Mouse (Mus musculus): Measurements from ENCODE around the gene Galm. TPM values are rescaled to one million over a fixed set of nuclear protein-coding genes. Genes with fewer than 3 reads are reported as not detected.
"Not testable (repeated sequence)": the region's sequence is repeated elsewhere in the genome, so short reads cannot be mapped to it uniquely, and the experiment has no call there.

Galm gene
- polyA plus RNA-seq, 1 experiment: 2.3 TPM

DNA sequence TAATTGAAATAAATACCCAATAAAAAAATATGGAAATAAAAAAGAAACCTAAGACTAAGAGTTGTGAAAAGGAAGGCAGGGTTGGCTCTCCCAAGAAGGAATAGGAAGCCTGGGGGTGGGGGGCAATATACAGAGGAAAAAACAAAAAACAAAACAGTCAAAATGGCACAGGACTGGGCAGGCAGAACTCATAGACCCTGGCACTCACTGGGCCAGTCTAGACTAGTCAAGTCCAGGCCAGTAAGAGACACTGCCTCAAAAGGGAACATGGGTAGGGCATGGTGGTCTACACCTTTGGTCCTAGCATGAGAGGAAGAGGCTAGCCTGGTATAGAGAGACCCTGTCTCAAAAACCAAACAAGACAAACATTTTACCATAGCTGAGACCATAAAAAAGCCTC, 53.2 kb downstream of the Galm start:
- no peak for TF ChIP-seq POLR2A (IDR thresholded peaks at IDR 0.05; ENCODE audit: borderline replicate concordance, extremely low read depth, insufficient read depth, insufficient read length, poor library complexity, severe bottlenecking)
- TF ChIP-seq CTCF (IDR thresholded peaks at IDR 0.05; ENCODE audit: borderline replicate concordance, extremely low read depth, insufficient read depth, insufficient read length): no peak
- DNase-seq (ENCODE audit: low read depth): no peak

DNA sequence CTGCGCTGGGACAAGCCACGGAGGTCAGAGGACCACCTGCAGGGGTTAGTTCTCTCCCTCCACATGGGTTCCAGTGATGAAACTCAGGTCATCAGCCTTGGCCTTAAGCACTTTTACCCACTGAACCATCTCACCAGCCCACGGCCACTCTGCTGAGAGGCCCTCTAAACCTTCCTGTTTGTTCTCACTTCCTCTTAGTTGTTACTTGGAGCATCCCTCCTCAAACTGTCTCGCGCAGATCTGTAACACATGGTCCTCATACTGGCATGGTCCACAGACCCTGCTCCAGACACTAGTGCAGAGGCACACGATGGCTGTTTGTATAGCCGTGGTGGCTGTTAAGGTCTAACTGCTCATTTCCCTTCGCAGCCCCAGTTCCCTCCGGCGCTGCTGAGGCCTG, 56.3 kb downstream of the Galm start:
- TF ChIP-seq POLR2A (IDR thresholded peaks at IDR 0.05; ENCODE audit: borderline replicate concordance, extremely low read depth, insufficient read depth, insufficient read length, poor library complexity, severe bottlenecking) (no peak), CTCF (IDR thresholded peaks at IDR 0.05; ENCODE audit: borderline replicate concordance, extremely low read depth, insufficient read depth, insufficient read length) (no peak)
- DNase-seq (ENCODE audit: low read depth): no peak

GRCm38 (mm10) chr17:80193075-80193474, 65.8 kb downstream of the Galm start:
- TF ChIP-seq POLR2A (IDR thresholded peaks at IDR 0.05; ENCODE audit: borderline replicate concordance, extremely low read depth, insufficient read depth, insufficient read length, poor library complexity, severe bottlenecking): no peak
- TF ChIP-seq CTCF (IDR thresholded peaks at IDR 0.05; ENCODE audit: borderline replicate concordance, extremely low read depth, insufficient read depth, insufficient read length): peak; percentile 9; the same call in 1 of the 2 replicates
- DNase-seq (ENCODE audit: low read depth): peak; percentile 52

- TF ChIP-seq CTCF (IDR thresholded peaks at IDR 0.05; ENCODE audit: borderline replicate concordance, extremely low read depth, insufficient read depth, insufficient read length): no peak
- TF ChIP-seq POLR2A (IDR thresholded peaks at IDR 0.05; ENCODE audit: borderline replicate concordance, extremely low read depth, insufficient read depth, insufficient read length, poor library complexity, severe bottlenecking): no peak
- DNase-seq (ENCODE audit: low read depth): no peak
These were observed 72.0 kb downstream of the Galm start for GRCm38 (mm10) chr17:80199160-80199778.

DNA sequence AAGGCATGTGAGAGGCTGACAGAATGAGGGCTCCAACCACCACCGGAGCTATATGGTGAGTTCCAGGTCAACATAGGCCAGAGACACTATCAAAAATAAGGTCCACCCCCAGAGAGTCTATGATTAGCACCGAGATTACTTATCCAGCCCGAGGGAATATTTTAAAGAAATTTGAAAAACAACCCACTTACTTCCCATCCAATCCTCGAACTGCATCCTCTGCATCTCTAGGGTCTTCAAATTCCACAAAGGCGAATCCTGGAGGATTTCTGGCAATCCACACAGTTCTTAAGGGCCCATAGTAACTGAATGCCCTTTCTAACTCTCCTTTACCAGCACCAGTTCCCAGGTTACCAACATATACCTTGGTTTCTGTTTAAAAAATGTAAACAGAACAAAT, 78.4 kb downstream of the Galm start:
- TF ChIP-seq CTCF (IDR thresholded peaks at IDR 0.05; ENCODE audit: borderline replicate concordance, extremely low read depth, insufficient read depth, insufficient read length): no peak
- no peak for DNase-seq (ENCODE audit: low read depth)

- TF ChIP-seq POLR2A (IDR thresholded peaks at IDR 0.05; ENCODE audit: borderline replicate concordance, extremely low read depth, insufficient read depth, insufficient read length, poor library complexity, severe bottlenecking) (peak; percentile 38; the same call in 1 of the 2 replicates), CTCF (IDR thresholded peaks at IDR 0.05; ENCODE audit: borderline replicate concordance, extremely low read depth, insufficient read depth, insufficient read length) (no peak)
- peak; percentile 75 for DNase-seq (ENCODE audit: low read depth)
These were observed 79.0 kb downstream of the Galm start for GRCm38 (mm10) chr17:80206301-80206670.

DNA sequence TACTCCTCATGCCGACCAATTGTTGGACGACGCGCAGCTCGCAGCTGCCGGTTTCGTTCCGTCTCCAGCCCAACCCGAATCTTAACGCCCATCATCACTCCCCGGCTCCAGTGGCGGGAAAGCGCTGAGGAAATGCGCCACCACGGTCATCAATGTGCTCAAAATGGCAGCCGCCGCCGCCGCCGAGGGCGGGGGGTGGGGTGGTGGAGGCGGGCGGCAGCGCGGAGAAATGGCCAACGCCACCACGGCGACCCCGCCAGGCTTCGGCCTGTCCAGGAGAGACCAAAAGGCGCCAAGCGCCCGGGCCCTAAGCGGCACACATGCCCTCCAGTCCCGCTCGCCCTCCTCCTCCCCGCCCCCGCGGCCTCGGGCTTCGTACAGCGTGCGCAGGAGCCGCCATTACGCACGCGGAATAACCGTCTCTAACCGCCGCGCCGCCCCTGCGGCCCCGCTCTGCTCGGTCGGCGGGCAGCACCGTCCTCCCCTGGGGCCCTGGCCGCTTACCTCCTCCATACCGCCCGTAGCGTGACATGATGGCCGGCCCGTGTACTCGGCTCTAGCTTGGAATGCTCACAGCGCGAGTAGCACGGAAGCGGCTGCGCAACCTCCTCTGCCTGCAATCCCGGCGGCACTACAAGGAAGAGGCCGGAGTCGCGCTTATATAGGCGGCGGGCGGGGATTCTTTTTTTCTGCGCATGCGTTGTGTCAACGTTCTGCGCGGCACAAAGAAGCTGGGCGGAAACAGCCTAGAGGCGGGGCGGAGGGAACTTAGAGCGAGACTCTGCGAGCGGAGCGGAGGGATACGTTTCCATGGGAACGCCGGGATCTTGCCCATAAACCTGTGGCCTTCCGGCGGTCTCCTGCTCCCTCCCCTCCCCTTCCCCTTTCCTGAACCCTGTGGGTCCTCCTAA, 79.7 kb downstream of the Galm start, which contains the start of the genes Srsf7 and Ttc39d:
Gene Srsf7, minus strand, starts transcription at position 637 of the 911 bp plus-strand sequence.
Gene Ttc39d, plus strand, starts transcription at position 790 of the 911 bp plus-strand sequence.
- DNase-seq (ENCODE audit: low read depth): peak; percentile 100
- TF ChIP-seq POLR2A (IDR thresholded peaks at IDR 0.05; ENCODE audit: borderline replicate concordance, extremely low read depth, insufficient read depth, insufficient read length, poor library complexity, severe bottlenecking) (peak; percentile 100), CTCF (IDR thresholded peaks at IDR 0.05; ENCODE audit: borderline replicate concordance, extremely low read depth, insufficient read depth, insufficient read length) (no peak)

- DNase-seq (ENCODE audit: low read depth): not testable (repeated sequence)
These were observed 86.7 kb downstream of the Galm start for GRCm38 (mm10) chr17:80213998-80214397.

GRCm38 (mm10) chr17:80220131-80220530, 92.9 kb downstream of the Galm start:
- DNase-seq (ENCODE audit: low read depth): no peak
- TF ChIP-seq CTCF (IDR thresholded peaks at IDR 0.05; ENCODE audit: borderline replicate concordance, extremely low read depth, insufficient read depth, insufficient read length) (no peak), POLR2A (IDR thresholded peaks at IDR 0.05; ENCODE audit: borderline replicate concordance, extremely low read depth, insufficient read depth, insufficient read length, poor library complexity, severe bottlenecking) (no peak)

DNA sequence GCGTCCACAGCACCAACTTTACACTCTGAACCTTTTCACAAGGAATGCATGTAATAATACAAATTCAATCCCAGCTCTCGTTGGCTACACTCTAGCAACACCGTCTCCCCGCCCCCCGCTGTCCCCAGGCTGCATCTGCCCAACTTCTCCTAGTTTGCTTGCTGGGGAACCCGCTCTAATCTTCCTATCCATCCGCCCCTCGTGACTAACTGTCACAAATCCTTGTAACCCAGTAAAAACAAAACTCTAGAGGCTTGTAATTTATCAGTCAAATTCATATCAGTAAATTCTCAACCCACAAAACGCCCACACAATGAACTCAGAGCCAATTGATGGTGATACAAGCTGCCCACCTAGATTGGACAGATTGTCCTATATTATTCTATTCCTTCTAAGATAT, 93.9 kb downstream of the Galm start:
- TF ChIP-seq POLR2A (IDR thresholded peaks at IDR 0.05; ENCODE audit: borderline replicate concordance, extremely low read depth, insufficient read depth, insufficient read length, poor library complexity, severe bottlenecking) (no peak), CTCF (IDR thresholded peaks at IDR 0.05; ENCODE audit: borderline replicate concordance, extremely low read depth, insufficient read depth, insufficient read length) (no peak)
- DNase-seq (ENCODE audit: low read depth): no peak

DNA sequence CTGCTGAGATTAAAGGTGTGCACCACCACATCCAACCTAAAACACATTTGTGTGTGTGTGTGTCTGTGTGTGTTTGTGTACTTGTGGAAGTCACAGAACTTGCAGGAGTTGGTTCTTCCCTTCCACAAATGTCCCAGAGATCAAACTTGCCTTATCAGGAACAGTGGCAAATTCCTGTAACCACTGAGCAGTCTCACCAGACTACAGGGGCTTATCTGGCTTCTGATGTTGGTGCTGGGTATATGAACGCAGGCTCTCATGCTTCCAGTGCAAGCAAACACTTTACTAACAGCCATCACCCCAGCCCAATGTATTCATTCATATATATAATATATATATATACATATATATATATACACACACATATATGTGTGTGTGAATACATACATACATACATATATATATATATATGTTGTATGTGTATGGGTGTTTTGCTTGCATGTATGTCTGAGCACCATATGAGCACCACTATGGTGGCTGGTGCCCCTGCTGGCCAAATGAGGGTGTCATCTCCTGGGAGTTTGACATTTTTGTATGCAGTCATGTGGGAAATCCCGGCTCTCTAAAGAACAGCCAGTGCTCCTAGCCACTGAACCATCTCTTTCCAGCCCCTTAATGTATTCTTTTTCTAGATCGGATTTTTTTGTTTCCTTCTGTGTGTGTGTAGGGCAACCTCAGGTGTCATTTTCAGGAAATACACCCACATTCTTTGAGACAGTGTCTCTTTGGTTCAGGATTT, 94.8 kb downstream of the Galm start:
- DNase-seq (ENCODE audit: low read depth): peak; percentile 10
- TF ChIP-seq CTCF (IDR thresholded peaks at IDR 0.05; ENCODE audit: borderline replicate concordance, extremely low read depth, insufficient read depth, insufficient read length): peak; percentile 17; the same call in 1 of the 2 replicates
- TF ChIP-seq POLR2A (IDR thresholded peaks at IDR 0.05; ENCODE audit: borderline replicate concordance, extremely low read depth, insufficient read depth, insufficient read length, poor library complexity, severe bottlenecking): no peak
